18 mouse cellular contexts compared by ENCODE assay signal in the genomic region with DNA sequence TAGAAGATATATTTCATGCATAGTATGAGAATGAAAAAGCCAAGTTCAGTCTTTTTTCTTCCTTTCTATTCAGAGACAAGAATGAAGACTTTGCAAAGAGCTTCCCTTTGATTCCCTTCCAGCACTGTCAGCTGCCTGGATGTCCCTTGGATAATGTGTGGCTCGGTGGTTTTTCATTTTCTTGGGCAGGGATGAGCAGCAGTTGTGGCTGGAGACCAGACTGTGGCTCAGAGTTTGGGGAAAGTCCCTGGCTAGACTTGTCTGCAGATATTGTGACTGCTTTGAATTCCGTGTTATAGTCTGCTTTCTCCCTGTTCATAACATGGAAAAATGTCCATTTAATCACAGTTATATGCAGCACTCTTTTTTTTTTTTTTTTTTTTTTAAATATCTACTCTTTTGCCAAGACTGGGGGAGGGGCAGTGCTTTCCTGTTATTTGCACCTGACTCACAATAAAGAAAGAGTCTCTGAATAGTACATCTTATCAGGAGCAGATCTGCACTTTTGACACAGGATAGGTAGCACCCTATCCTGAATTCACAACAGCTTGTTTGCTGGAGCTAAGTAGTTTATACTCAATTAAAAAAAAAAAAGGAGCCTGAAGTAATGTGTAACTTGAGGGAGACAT. TPM values are rescaled to one million over a fixed set of nuclear protein-coding genes. Genes with fewer than 3 reads are reported as not detected.
DNase-seq lines count a peak whose midpoint lies in the region; ATAC-seq and TF ChIP-seq lines count a peak whose summit lies in the region.
"Had no signal": no experiment of that assay in that cellular context is flagged by ENCODE, and none has a peak within 500 bp of the region (broad histone marks: within the 10 kb centered on the region; RNA-seq: fewer than 3 reads in every experiment).

No protein-coding gene starts in this region.

- H3K36me3 ChIP-seq in midbrain, postnatal 0 days (ENCODE audit: insufficient read depth, low read length), result no peaks in the 10 kb centered on the region
- no peaks in the 10 kb centered on the region for H3K36me3 ChIP-seq in midbrain, embryonic 10.5 days
- H3K36me3 ChIP-seq in limb, embryonic 10.5 days, result no peaks in the 10 kb centered on the region
- H3K36me3 ChIP-seq: forebrain, embryonic 15.5 days; hindbrain, embryonic 12.5 days; limb, embryonic 15.5 days had no signal

- no peak for ATAC-seq in midbrain, postnatal 0 days (ENCODE audit: low FRiP score)
- peak; percentile 54 for ATAC-seq in inflammation-experienced regulatory T-cells, adult 6 months
- ATAC-seq: forebrain, embryonic 15.5 days; liver, postnatal 0 days had no signal

- no peaks in the 10 kb centered on the region for H3K4me1 ChIP-seq in midbrain, postnatal 0 days (ENCODE audit: insufficient read depth, low read length)
- peaks cover 4% of the 10 kb centered on the region for H3K4me1 ChIP-seq in midbrain, embryonic 10.5 days
- no peaks in the 10 kb centered on the region for H3K4me1 ChIP-seq in limb, embryonic 10.5 days
- H3K4me1 ChIP-seq: forebrain, embryonic 15.5 days; hindbrain, embryonic 12.5 days; limb, embryonic 15.5 days had no signal

- H3K4me3 ChIP-seq in midbrain, postnatal 0 days (ENCODE audit: low read depth, low read length), result no peak overlapping the region
- H3K4me3 ChIP-seq in midbrain, embryonic 10.5 days, result no peak overlapping the region
- no peak overlapping the region for H3K4me3 ChIP-seq in limb, embryonic 10.5 days
- H3K4me3 ChIP-seq: forebrain, embryonic 15.5 days; hindbrain, embryonic 12.5 days; layer of hippocampus, adult 2 months; limb, embryonic 15.5 days had no signal

- H3K9me3 ChIP-seq in midbrain, postnatal 0 days (ENCODE audit: low read length), result no peaks in the 10 kb centered on the region
- H3K9me3 ChIP-seq in midbrain, embryonic 10.5 days (replicated peaks), result no peaks in the 10 kb centered on the region
- no peaks in the 10 kb centered on the region for H3K9me3 ChIP-seq in limb, embryonic 10.5 days (replicated peaks)
- H3K9me3 ChIP-seq: forebrain, embryonic 15.5 days; hindbrain, embryonic 12.5 days; limb, embryonic 15.5 days had no signal

- H3K27me3 ChIP-seq in midbrain, postnatal 0 days (ENCODE audit: insufficient read depth, low read length), result no peaks in the 10 kb centered on the region
- no peaks in the 10 kb centered on the region for H3K27me3 ChIP-seq in midbrain, embryonic 10.5 days (ENCODE audit: low read depth, poor library complexity, severe bottlenecking)
- H3K27me3 ChIP-seq in limb, embryonic 10.5 days (ENCODE audit: low read depth, poor library complexity, severe bottlenecking), result no peaks in the 10 kb centered on the region
- H3K27me3 ChIP-seq: forebrain, embryonic 15.5 days; hindbrain, embryonic 12.5 days; limb, embryonic 15.5 days had no signal

- 55% methylated on average over 2 of the region's 2 CpGs for WGBS in midbrain, postnatal 0 days
- 71% methylated on average over 2 of the region's 2 CpGs for WGBS in midbrain, embryonic 10.5 days
- 80% methylated on average over 2 of the region's 2 CpGs for WGBS in limb, embryonic 10.5 days

- no peak overlapping the region for H3K9ac ChIP-seq in midbrain, postnatal 0 days (replicated peaks; ENCODE audit: low read length, poor library complexity, severe bottlenecking)
- H3K9ac ChIP-seq: forebrain, embryonic 15.5 days; hindbrain, embryonic 12.5 days; limb, embryonic 15.5 days; liver, postnatal 0 days had no signal

- H3K27ac ChIP-seq in midbrain, postnatal 0 days (ENCODE audit: low read depth, low read length), result no peak overlapping the region
- H3K27ac ChIP-seq in midbrain, embryonic 10.5 days (replicated peaks), result no peak overlapping the region
- no peak overlapping the region for H3K27ac ChIP-seq in limb, embryonic 10.5 days
- H3K27ac ChIP-seq: forebrain, embryonic 15.5 days; hindbrain, embryonic 12.5 days; layer of hippocampus, adult 2 months; limb, embryonic 15.5 days had no signal

- DNase-seq in heart, adult 18-20 months, result peak; percentile 45 to 63
- no peak for DNase-seq in heart, postnatal 4 days
- peak; percentile 38 for DNase-seq in midbrain, postnatal 0 days (ENCODE audit: low spot score)
- no peak for DNase-seq in midbrain, embryonic 10.5 days (ENCODE audit: low spot score)
- peak; percentile 82 for DNase-seq in Muller cell, postnatal 12 days (ENCODE audit: inconsistent ontology term)
- no peak for DNase-seq in neural tube, embryonic 10.5 days (ENCODE audit: extremely low spot score, low spot score)
- DNase-seq in limb, embryonic 10.5 days (ENCODE audit: low spot score), result no peak
- DNase-seq: adrenal gland, postnatal 25 days; B cell, adult 2 months; kidney, adult 8-10 months; liver, postnatal 0 days; lung, postnatal 36 days; midbrain, embryonic 14.5 days had no signal

- H3K4me2 ChIP-seq in midbrain, postnatal 0 days (ENCODE audit: low read depth, low read length, poor library complexity, severe bottlenecking), result no peak overlapping the region
- H3K4me2 ChIP-seq: forebrain, embryonic 15.5 days; hindbrain, embryonic 12.5 days; limb, embryonic 15.5 days had no signal

- TF ChIP-seq CTCF in midbrain, postnatal 0 days (IDR thresholded peaks at IDR 0.05), result no peak

RNA-seq across cellular contexts. Expression of a gene that starts 29.2 kb away (rescaled TPM):
- 10 to 100 TPM; 12.5 to 17.3 TPM for total RNA-seq in heart, adult 18-20 months (2021)
- 10 to 100 TPM; 18.9 to 23.2 TPM for total RNA-seq in heart, postnatal 4 days (2021)
- 3.7 and 5.3 TPM in 2 replicates for total RNA-seq in midbrain, postnatal 0 days (2014; rRNA removed)
- polyA plus RNA-seq in midbrain, postnatal 0 days (2015; fragmentation: Nextera tagmentation; extraction: Ambion mirVana), result 3.2 and 3.7 TPM in 2 replicates
- 8.3 and 9.6 TPM in 2 replicates for polyA plus RNA-seq in midbrain, embryonic 10.5 days (2016; fragmentation: Nextera tagmentation; extraction: Ambion mirVana)
- polyA plus RNA-seq in inflammation-experienced regulatory T-cells, adult 6 months (2017; shearing (Covaris generic)), result 100 to 1,000 TPM; 464 to 513 (median 490) TPM
- polyA plus RNA-seq in limb, embryonic 10.5 days (2016; fragmentation: Nextera tagmentation; extraction: Ambion mirVana), result 6.0 and 7.8 TPM in 2 replicates

Comparison
In these comparisons a context has a peak if more than half of its experiments do, and no peak if none do; other contexts are left out.
1. DNase-seq: peak in heart, adult 18-20 months (2 of 2), midbrain, postnatal 0 days (single experiment) and Muller cell, postnatal 12 days (single experiment); none in heart, postnatal 4 days (single experiment), midbrain, embryonic 10.5 days (single experiment), neural tube, embryonic 10.5 days (single experiment) and limb, embryonic 10.5 days (single experiment).
2. RNA of a gene that starts 29.2 kb away (polyA plus RNA-seq): 464 to 513 TPM in inflammation-experienced regulatory T-cells, adult 6 months; 8.3 to 9.6 TPM in midbrain, embryonic 10.5 days, 6.0 to 7.8 TPM in limb, embryonic 10.5 days and 3.2 to 3.7 TPM in midbrain, postnatal 0 days; every median in the first group is over 10 times any median in the second.